Mouse (Mus musculus): ENCODE measurements around the gene Stx6. TPM values are rescaled to one million over a fixed set of nuclear protein-coding genes. Genes with fewer than 3 reads are reported as not detected.

Gene Stx6
- polyA plus RNA-seq, 1 experiment from 2014 or later, result 117 TPM

GRCm38 (mm10) chr1:155201914-155202313, 43.4 kb downstream of the Stx6 start:
- H3K27ac ChIP-seq, result 0 out of 2 replicates have a peak overlapping the region, but pooled peaks have one; percentile 28
- H3K4me1 ChIP-seq (replicated peaks; ENCODE audit: control insufficient read depth, insufficient read depth, low read length), result peaks cover 46% of the 10 kb centered on the region
- no peak overlapping the region for H3K4me3 ChIP-seq (replicated peaks; ENCODE audit: low read length)
- H3K27me3 ChIP-seq (ENCODE audit: control insufficient read depth, insufficient read depth, low read length), result no peaks in the 10 kb centered on the region
- ATAC-seq (ENCODE audit: low FRiP score), result no peak
- no peaks in the 10 kb centered on the region for H3K9me3 ChIP-seq (ENCODE audit: control insufficient read depth, low read length)
- WGBS, result 86% methylated on average over 17 of the region's 17 CpGs
- no peak overlapping the region for H3K4me2 ChIP-seq (replicated peaks)
- no peak overlapping the region for H3K9ac ChIP-seq
- DNase-seq (ENCODE audit: low spot score), result no peak
- H3K36me3 ChIP-seq (replicated peaks; ENCODE audit: control insufficient read depth, insufficient read depth), result peaks cover 49% of the 10 kb centered on the region

GRCm38 (mm10) chr1:155202472-155202871, 44.0 kb downstream of the Stx6 start:
- H3K27me3 ChIP-seq (ENCODE audit: control insufficient read depth, insufficient read depth, low read length), result no peaks in the 10 kb centered on the region
- peaks cover 46% of the 10 kb centered on the region for H3K4me1 ChIP-seq (replicated peaks; ENCODE audit: control insufficient read depth, insufficient read depth, low read length)
- WGBS, result 83% methylated on average over 5 of the region's 5 CpGs
- ATAC-seq (ENCODE audit: low FRiP score) (no peak), DNase-seq (ENCODE audit: low spot score) (no peak)
- peaks cover 50% of the 10 kb centered on the region for H3K36me3 ChIP-seq (replicated peaks; ENCODE audit: control insufficient read depth, insufficient read depth)
- no peak overlapping the region for H3K9ac ChIP-seq
- H3K9me3 ChIP-seq (ENCODE audit: control insufficient read depth, low read length), result no peaks in the 10 kb centered on the region
- H3K4me2 ChIP-seq (replicated peaks), result no peak overlapping the region
- 0 out of 2 replicates have a peak overlapping the region, but pooled peaks have one; percentile 28 for H3K27ac ChIP-seq
- no peak overlapping the region for H3K4me3 ChIP-seq (replicated peaks; ENCODE audit: low read length)

GRCm38 (mm10) chr1:155203101-155203500, 44.6 kb downstream of the Stx6 start:
- DNase-seq (ENCODE audit: low spot score) (no peak), ATAC-seq (ENCODE audit: low FRiP score) (no peak)
- H3K36me3 ChIP-seq (replicated peaks; ENCODE audit: control insufficient read depth, insufficient read depth), result peaks cover 49% of the 10 kb centered on the region
- no peaks in the 10 kb centered on the region for H3K9me3 ChIP-seq (ENCODE audit: control insufficient read depth, low read length)
- H3K4me3 ChIP-seq (replicated peaks; ENCODE audit: low read length), result no peak overlapping the region
- H3K27me3 ChIP-seq (ENCODE audit: control insufficient read depth, insufficient read depth, low read length), result no peaks in the 10 kb centered on the region
- WGBS, result 70% methylated on average over 7 of the region's 7 CpGs
- H3K27ac ChIP-seq, result no peak overlapping the region
- no peak overlapping the region for H3K9ac ChIP-seq
- H3K4me1 ChIP-seq (replicated peaks; ENCODE audit: control insufficient read depth, insufficient read depth, low read length), result peaks cover 46% of the 10 kb centered on the region
- no peak overlapping the region for H3K4me2 ChIP-seq (replicated peaks)

GRCm38 (mm10) chr1:155203954-155204353, 45.4 kb downstream of the Stx6 start:
- DNase-seq (ENCODE audit: low spot score), result no peak
- Histone ChIP-seq H3K27me3 (ENCODE audit: control insufficient read depth, insufficient read depth, low read length) (no peaks in the 10 kb centered on the region), H3K27ac (peak overlapping the region; percentile 77), H3K4me2 (replicated peaks) (no peak overlapping the region), H3K9me3 (ENCODE audit: control insufficient read depth, low read length) (no peaks in the 10 kb centered on the region), H3K36me3 (replicated peaks; ENCODE audit: control insufficient read depth, insufficient read depth) (peaks cover 41% of the 10 kb centered on the region), H3K9ac (no peak overlapping the region), H3K4me1 (replicated peaks; ENCODE audit: control insufficient read depth, insufficient read depth, low read length) (peaks cover 46% of the 10 kb centered on the region), H3K4me3 (replicated peaks; ENCODE audit: low read length) (no peak overlapping the region)
- 85% methylated on average over 12 of the region's 12 CpGs for WGBS
- 0 out of 2 replicates have a peak, but pooled peaks have one; percentile 23 for ATAC-seq (ENCODE audit: low FRiP score)

GRCm38 (mm10) chr1:155204560-155205162, 46.1 kb downstream of the Stx6 start:
- Histone ChIP-seq H3K4me2 (replicated peaks) (no peak overlapping the region), H3K4me1 (replicated peaks; ENCODE audit: control insufficient read depth, insufficient read depth, low read length) (peaks cover 46% of the 10 kb centered on the region), H3K27me3 (ENCODE audit: control insufficient read depth, insufficient read depth, low read length) (no peaks in the 10 kb centered on the region), H3K9ac (no peak overlapping the region), H3K36me3 (replicated peaks; ENCODE audit: control insufficient read depth, insufficient read depth) (peaks cover 38% of the 10 kb centered on the region), H3K27ac (peak overlapping the region; percentile 77), H3K4me3 (replicated peaks; ENCODE audit: low read length) (no peak overlapping the region), H3K9me3 (ENCODE audit: control insufficient read depth, low read length) (no peaks in the 10 kb centered on the region)
- ATAC-seq (ENCODE audit: low FRiP score) (0 out of 2 replicates have a peak, but pooled peaks have one; percentile 28), DNase-seq (ENCODE audit: low spot score) (peak; percentile 77)
- WGBS, result 64% methylated on average over 8 of the region's 8 CpGs

- 61% methylated on average over 7 of the region's 7 CpGs for WGBS
- ATAC-seq (ENCODE audit: low FRiP score) (no peak), DNase-seq (ENCODE audit: low spot score) (no peak)
- H3K27me3 ChIP-seq (ENCODE audit: control insufficient read depth, insufficient read depth, low read length), result no peaks in the 10 kb centered on the region
- H3K27ac ChIP-seq, result peak overlapping the region; percentile 21
- H3K9me3 ChIP-seq (ENCODE audit: control insufficient read depth, low read length), result no peaks in the 10 kb centered on the region
- no peak overlapping the region for H3K9ac ChIP-seq
- H3K4me1 ChIP-seq (replicated peaks; ENCODE audit: control insufficient read depth, insufficient read depth, low read length), result peaks cover 53% of the 10 kb centered on the region
- H3K4me2 ChIP-seq (replicated peaks), result no peak overlapping the region
- H3K4me3 ChIP-seq (replicated peaks; ENCODE audit: low read length), result no peak overlapping the region
- H3K36me3 ChIP-seq (replicated peaks; ENCODE audit: control insufficient read depth, insufficient read depth), result peaks cover 37% of the 10 kb centered on the region
Observed at GRCm38 (mm10) chr1:155205311-155205710, 46.8 kb downstream of the Stx6 start.

- H3K4me3 ChIP-seq (replicated peaks; ENCODE audit: low read length), result no peak overlapping the region
- DNase-seq (ENCODE audit: low spot score), result no peak
- no peaks in the 10 kb centered on the region for H3K27me3 ChIP-seq (ENCODE audit: control insufficient read depth, insufficient read depth, low read length)
- no peak overlapping the region for H3K9ac ChIP-seq
- peak overlapping the region; percentile 21 for H3K27ac ChIP-seq
- H3K9me3 ChIP-seq (ENCODE audit: control insufficient read depth, low read length), result no peaks in the 10 kb centered on the region
- H3K36me3 ChIP-seq (replicated peaks; ENCODE audit: control insufficient read depth, insufficient read depth), result peaks cover 32% of the 10 kb centered on the region
- H3K4me1 ChIP-seq (replicated peaks; ENCODE audit: control insufficient read depth, insufficient read depth, low read length), result peaks cover 58% of the 10 kb centered on the region
- no peak overlapping the region for H3K4me2 ChIP-seq (replicated peaks)
- ATAC-seq (ENCODE audit: low FRiP score), result no peak
- WGBS, result 55% methylated on average over 19 of the region's 19 CpGs
Observed at GRCm38 (mm10) chr1:155205822-155206660, 47.5 kb downstream of the Stx6 start.

GRCm38 (mm10) chr1:155207859-155208258, 49.3 kb downstream of the Stx6 start:
- H3K4me1 ChIP-seq (replicated peaks; ENCODE audit: control insufficient read depth, insufficient read depth, low read length), result peaks cover 61% of the 10 kb centered on the region
- no peak for DNase-seq (ENCODE audit: low spot score)
- H3K4me2 ChIP-seq (replicated peaks), result no peak overlapping the region
- peaks cover 19% of the 10 kb centered on the region for H3K36me3 ChIP-seq (replicated peaks; ENCODE audit: control insufficient read depth, insufficient read depth)
- H3K9ac ChIP-seq, result no peak overlapping the region
- no peak overlapping the region for H3K27ac ChIP-seq
- no peaks in the 10 kb centered on the region for H3K27me3 ChIP-seq (ENCODE audit: control insufficient read depth, insufficient read depth, low read length)
- 79% methylated on average over 3 of the region's 3 CpGs for WGBS
- H3K4me3 ChIP-seq (replicated peaks; ENCODE audit: low read length), result no peak overlapping the region
- no peaks in the 10 kb centered on the region for H3K9me3 ChIP-seq (ENCODE audit: control insufficient read depth, low read length)
- no peak for ATAC-seq (ENCODE audit: low FRiP score)

GRCm38 (mm10) chr1:155210011-155210763, 51.7 kb downstream of the Stx6 start:
- ATAC-seq (ENCODE audit: low FRiP score) (peak; percentile 44; the same call in 1 of the 2 replicates), DNase-seq (ENCODE audit: low spot score) (no peak)
- Histone ChIP-seq H3K4me1 (replicated peaks; ENCODE audit: control insufficient read depth, insufficient read depth, low read length) (peaks cover 60% of the 10 kb centered on the region), H3K36me3 (replicated peaks; ENCODE audit: control insufficient read depth, insufficient read depth) (peaks cover 16% of the 10 kb centered on the region; the same call in 1 of the 2 replicates), H3K4me2 (replicated peaks) (no peak overlapping the region), H3K4me3 (replicated peaks; ENCODE audit: low read length) (no peak overlapping the region), H3K27me3 (ENCODE audit: control insufficient read depth, insufficient read depth, low read length) (no peaks in the 10 kb centered on the region), H3K9me3 (ENCODE audit: control insufficient read depth, low read length) (no peaks in the 10 kb centered on the region), H3K27ac (peak overlapping the region; percentile 50), H3K9ac (no peak overlapping the region)
- 67% methylated on average over 11 of the region's 11 CpGs for WGBS

All from hindbrain, embryonic 14.5 days (tissue).